Mouse (Mus musculus) kidney, postnatal 25 days (tissue): ENCODE data around the gene Zfp296.
"Not testable (repeated sequence)": the region's sequence is repeated elsewhere in the genome, so short reads cannot be mapped to it uniquely, and the experiment has no call there.

Experiments
- DNase-seq, 2 experiments: peaks; one replicate each; pipeline ENCODE4 v3.0.0; 2021; ENCODE audit warnings: mixed read lengths in 2 of 2

Gene Zfp296

DNA sequence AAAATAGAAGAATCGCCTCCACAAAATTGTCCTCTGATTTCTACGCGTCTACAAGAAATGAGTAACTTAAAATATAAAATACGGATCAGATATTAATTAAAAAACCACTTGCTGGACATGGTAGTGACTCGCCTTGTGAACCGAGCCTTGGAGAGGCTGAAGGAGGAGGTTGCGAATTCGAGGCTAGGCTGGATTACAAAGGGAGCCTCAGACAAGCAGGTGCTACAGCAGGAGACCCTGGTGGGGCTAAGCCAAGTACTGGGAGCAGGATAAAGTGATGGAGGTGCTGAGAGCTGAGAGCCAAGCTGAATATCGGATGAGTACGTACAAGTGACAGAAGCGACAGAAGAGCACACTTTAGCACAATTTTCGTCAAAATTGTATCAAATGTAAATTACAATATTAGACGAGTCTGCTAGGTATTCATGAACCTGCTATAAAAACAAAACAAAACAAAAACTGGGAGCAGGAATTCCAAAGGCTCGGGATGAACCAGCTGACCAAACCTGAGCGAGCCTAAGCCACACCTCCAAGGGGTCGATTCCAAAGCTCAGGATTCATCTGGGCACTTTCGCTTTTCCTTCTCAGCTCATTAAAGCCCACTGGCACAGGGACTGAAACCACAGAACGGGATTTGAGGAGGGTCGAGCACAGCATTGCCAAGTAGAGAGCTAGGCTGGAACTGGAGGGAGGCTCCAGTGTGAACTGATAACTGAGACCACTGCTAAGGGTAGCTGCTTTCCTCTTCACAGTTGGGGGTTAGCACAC lies 14.3 kb upstream of the Zfp296 start, which contains the start of gene Ppp1r37:
Ppp1r37 (minus strand) TSS at position 434 of the 768 bp plus-strand sequence.
- DNase-seq, result peak; percentile 62 to 78

- DNase-seq, result no peak
These were observed 13.2 kb upstream of the Zfp296 start for GRCm38 (mm10) chr7:19563884-19564283.

DNA sequence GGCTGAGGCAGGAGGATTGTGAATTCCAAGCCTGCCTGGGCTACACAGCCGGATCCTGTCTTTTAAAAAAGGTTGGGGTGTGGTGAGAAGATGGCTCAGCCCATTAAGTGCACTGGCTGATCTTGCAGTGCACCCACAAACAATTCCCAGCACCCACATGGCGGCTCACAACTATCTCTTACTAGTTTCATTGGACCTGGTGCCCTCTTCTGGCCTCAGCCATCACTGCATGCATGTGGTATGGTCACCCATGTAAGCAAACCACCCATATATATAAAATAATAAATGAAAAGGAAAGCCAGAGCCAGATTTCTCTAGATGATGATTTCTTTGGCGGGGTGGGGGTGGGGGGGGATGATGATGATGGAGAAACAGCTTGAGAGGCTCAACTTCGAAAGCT lies 12.6 kb upstream of the Zfp296 start:
- DNase-seq, result peak in 1 of 2 experiments; percentile 31

- DNase-seq, result peak in 1 of 2 experiments; percentile 17
These were observed 11.3 kb upstream of the Zfp296 start for GRCm38 (mm10) chr7:19565803-19566202.

- DNase-seq, result peak; percentile 68 to 86
These were observed 9.7 kb upstream of the Zfp296 start for GRCm38 (mm10) chr7:19567426-19567825.

DNA sequence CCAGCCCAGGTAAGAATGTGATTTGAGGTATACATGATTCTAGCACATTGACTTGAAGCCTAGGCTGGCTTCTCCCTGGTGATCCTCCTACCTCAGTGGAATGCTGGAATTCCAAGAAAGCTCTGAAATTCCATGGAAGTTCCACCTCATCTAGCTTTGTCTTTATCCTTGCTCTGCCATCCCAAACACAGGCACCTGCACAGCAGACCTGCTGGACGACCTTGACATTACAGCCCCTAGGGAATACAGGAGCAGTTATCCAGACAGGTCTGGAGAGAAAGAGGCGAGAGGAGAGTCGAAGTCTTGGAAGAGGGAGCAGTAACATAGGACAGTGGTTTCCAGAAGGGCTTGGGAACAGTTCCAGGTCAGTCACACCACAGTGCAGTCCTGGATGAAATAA lies 7.4 kb upstream of the Zfp296 start:
- DNase-seq, result no peak

GRCm38 (mm10) chr7:19572926-19573775 lies 3.9 kb upstream of the Zfp296 start:
- peak; percentile 82 to 91 for DNase-seq

DNA sequence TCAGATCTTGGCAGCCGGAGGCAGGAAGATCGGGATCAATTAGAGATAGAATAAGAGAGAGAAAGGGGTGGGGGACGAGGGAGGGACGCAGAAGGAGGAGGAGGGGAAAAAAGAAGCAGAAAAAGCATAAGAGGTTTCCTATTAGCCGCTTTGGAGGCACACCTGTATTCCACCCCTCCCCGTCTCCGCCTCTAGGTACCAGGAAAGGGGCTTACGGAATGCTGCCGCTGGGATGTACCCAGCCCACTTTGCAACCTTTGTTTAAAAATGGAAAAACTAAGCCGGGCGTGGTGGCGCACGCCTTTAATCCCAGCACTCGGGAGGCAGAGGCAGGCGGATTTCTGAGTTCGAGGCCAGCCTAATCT lies 3.3 kb upstream of the Zfp296 start:
- DNase-seq, result no peak

GRCm38 (mm10) chr7:19575559-19575958 lies 1.5 kb upstream of the Zfp296 start:
- no peak for DNase-seq

DNA sequence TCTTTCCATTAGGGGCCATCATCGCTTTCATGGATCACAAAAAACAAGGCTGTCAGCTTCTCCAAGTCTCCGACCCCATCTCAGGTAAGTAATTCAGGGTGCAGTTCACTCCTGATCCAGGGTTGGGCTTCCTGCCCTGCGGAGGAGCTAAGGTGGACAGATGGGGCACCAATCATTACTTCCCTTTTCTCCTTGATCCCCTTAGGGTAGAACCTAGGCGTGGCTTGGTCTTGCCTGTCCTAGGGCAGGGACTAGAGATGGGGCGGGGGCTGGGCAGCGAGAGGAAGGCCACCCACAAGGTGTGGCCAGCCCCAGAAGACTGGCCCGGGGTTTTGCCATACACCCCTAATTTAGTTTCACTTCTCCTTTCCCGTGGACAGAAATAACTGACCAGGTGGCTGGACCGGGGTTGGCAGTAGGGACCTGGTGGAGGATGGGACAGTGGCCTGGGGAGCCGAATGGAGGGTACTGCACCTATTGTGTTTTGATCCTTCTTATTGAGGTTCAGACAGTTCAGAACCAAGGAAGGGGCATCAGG lies 859 bp downstream of the Zfp296 start:
- DNase-seq, result no peak

GRCm38 (mm10) chr7:19578436-19578835 lies 1.3 kb downstream of the Zfp296 start:
- DNase-seq, result no peak

- no peak for DNase-seq
These were observed 2.7 kb downstream of the Zfp296 start for GRCm38 (mm10) chr7:19579751-19580150.

DNA sequence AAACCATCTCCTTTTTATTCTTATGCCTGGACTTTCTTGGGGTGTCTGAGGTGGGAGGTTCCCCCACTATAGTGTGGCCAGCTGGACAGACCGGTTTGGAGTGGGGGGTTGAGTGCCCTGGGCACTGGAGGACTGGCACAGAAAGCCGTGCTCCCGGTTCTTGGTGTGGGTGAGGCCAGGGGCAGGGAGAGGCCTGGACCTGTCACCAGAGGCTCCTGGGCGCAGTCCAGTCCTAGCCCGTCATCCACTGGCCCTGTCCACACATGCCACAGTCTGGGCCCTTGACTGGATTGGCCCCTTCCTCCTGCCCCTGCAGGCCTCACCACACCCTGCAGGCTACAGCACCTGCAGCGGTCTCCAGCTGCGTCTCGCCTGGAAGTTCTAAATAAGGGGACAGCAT lies 3.5 kb downstream of the Zfp296 start:
- no peak for DNase-seq

DNA sequence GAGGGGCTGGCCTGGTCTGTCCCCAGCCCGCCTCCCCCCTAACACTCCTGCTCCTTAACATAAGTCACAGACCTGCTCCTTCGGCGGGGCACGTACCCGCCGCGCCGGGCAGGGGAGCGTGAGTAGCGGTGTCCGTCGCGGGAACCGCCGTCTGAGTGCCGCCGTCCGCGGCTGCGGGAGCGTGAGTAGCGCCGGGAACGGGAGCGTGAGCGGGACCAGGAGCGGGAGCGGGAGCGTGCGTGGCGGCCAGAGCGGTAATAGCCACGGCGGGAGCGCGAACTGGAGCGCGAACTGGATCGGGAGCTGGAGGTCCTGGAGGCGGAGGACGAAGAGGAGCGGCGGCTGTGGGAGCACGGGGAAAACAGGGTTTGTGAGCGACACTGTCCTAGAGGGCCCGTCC lies 9.2 kb downstream of the Zfp296 start:
- no peak for DNase-seq

- peak; percentile 70 to 72 for DNase-seq
These were observed 12.1 kb downstream of the Zfp296 start for GRCm38 (mm10) chr7:19589207-19589606.

- DNase-seq, result peak; percentile 69 to 87
These were observed 12.8 kb downstream of the Zfp296 start for GRCm38 (mm10) chr7:19589917-19590316.

DNA sequence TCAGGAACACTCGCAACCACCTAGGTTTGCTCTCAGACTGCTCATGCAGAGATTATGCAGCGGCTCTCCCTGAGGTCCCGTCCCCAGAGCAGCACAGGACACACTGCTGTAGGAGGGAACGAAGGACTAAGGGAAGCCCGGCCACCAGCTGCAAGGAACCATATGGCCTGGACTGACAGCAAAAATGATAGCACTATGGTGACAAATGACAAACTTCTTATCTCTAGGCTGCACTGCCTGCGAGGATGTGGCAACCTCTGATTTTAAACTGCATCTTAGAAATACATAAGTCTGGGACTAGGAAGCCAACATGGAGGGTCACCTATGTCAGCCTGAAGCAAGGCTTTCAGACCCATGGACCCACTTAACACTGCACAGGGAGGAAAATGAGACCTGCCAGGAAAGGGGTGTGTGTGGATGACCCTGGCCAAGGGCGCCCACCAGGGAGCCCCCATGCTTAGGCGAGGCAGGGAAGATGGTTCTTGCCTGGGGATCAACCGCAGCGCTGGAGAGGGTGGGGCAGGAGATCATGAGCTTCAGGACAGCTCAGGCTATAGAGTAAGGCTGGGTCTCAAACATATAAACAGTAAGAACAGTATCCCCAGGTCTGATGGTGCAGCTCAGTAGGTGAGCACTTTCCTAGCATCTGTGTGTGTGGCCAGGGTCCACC lies 16.1 kb downstream of the Zfp296 start:
- DNase-seq, result no peak

- no peak for DNase-seq
These were observed 23.5 kb downstream of the Zfp296 start for GRCm38 (mm10) chr7:19600562-19600961.

GRCm38 (mm10) chr7:19603055-19603454 lies 26.0 kb downstream of the Zfp296 start:
- no peak for DNase-seq

- peak; percentile 98 for DNase-seq
These were observed 26.9 kb downstream of the Zfp296 start, which contains the start of gene Clasrp for GRCm38 (mm10) chr7:19603849-19604605. Gene Clasrp, minus strand, starts transcription at chr7:19604486.

DNA sequence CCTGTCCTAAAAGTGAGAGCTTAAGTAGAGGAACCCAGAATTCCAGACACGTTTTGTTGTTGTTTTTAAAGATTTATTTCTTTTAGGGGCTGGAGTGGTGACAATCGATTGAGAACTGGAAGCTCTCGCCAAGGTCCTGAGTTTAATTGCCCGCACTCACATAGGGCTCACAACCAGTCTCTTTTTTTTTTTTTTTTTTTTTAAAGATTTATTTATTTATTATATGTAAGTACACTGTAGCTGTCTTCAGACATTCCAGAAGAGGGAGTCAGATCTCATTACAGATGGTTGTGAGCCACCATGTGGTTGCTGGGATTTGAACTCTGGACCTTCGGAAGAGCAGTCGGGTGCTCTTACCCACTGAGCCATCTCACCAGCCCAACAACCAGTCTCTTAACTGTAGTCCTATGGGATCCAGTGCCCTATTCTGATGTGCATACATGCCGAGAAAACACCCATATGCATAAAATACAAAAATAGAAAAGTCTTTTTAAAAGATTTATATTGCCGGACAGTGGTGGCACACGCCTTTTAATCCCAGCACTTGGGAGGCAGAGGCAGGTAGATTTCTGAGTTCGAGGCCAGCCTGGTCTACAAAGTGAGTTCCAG lies 27.6 kb downstream of the Zfp296 start:
- DNase-seq, result not testable (repeated sequence)

DNA sequence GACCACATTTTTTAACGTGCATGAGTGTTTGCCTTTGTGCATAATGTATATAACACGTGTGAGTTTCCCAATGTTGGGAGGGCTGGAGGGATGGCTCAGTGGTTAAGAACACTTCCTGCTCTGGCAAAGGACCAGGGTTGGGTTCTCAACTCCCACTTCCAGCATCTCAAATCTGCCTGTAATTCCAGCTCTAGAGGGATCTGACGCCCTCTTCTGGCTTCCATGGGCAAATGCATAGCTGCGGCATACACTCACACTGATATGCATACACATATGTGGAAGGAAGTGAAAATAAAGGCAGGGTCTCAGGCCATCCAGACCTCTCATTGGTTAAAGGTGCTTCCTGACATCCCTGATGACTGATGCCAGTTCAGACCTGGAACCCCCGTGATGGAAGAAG lies 30.2 kb downstream of the Zfp296 start:
- DNase-seq, result no peak
